Mouse (Mus musculus): ENCODE data around the gene Ppp2r2c. TPM values are rescaled to one million over a fixed set of nuclear protein-coding genes. Genes with fewer than 3 reads are reported as not detected.
A peak's percentile ranks its signal among the peaks of the same experiment; 100 is the strongest.
"Not testable (repeated sequence)": the region's sequence is repeated elsewhere in the genome, so short reads cannot be mapped to it uniquely, and the experiment has no call there.

Ppp2r2c gene
- polyA plus RNA-seq, 1 experiment from 2014 or later, result 72.9 TPM

GRCm38 (mm10) chr5:36938021-36938420 is 69.7 kb downstream of the Ppp2r2c start:
- Histone ChIP-seq H3K4me3 (replicated peaks) (no peak overlapping the region), H3K27ac (replicated peaks) (no peak overlapping the region), H3K27me3 (replicated peaks) (no peaks in the 10 kb centered on the region), H3K4me1 (peaks cover 25% of the 10 kb centered on the region), H3K4me2 (no peak overlapping the region), H3K9me3 (replicated peaks) (no peaks in the 10 kb centered on the region), H3K9ac (replicated peaks) (no peak overlapping the region), H3K36me3 (peaks cover 15% of the 10 kb centered on the region)
- WGBS, result 90% methylated on average over 5 of the region's 5 CpGs
- ATAC-seq (ENCODE audit: low FRiP score), result no peak

DNA sequence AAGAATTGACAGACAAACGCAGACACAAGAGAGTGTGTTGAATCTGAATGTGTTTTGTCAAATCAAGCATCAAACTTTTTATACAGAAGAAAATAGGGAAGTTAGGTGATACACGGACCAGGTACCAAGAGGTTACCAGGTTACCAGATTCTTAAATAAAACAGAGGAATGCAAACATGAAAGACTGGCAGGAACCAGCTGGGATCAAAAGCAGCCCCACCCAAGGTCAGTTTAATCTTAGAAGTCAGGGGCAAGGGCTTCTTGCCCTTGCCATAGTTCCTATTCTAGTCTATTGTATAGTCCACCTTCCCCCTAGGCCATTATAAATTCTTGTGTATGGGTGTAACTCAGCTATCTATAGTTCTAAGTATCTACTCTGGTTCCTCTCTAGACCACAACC is 70.7 kb downstream of the Ppp2r2c start:
- H3K4me3 ChIP-seq (replicated peaks); H3K9ac ChIP-seq (replicated peaks); H3K4me2 ChIP-seq; ATAC-seq (ENCODE audit: low FRiP score); H3K27me3 ChIP-seq (replicated peaks); H3K27ac ChIP-seq (replicated peaks); H3K9me3 ChIP-seq (replicated peaks): not testable (repeated sequence)
- Histone ChIP-seq H3K36me3 (peaks cover 15% of the 10 kb centered on the region), H3K4me1 (peaks cover 25% of the 10 kb centered on the region)
- 89% methylated on average over 2 of the region's 2 CpGs for WGBS

DNA sequence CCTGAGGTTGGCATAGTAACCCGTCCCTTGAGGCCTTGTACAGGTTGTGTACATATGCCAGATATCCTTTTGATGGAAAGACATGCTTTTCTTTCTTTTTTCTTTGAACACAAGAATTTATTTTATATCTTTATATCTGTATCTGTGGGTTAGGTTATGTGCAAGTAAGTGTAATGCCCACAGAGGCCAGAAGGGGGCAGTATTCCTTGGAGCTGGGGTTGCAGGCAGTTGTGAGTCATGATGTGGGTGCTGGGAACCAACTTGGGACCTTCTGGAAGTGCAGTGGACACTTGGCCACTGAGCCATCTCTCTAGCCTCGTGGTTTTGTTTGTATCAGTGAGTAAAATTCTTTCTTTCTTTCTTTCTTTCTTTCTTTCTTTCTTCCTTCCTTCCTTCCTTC is 74.1 kb downstream of the Ppp2r2c start:
- Histone ChIP-seq H3K4me2 (no peak overlapping the region), H3K9ac (replicated peaks) (no peak overlapping the region), H3K9me3 (replicated peaks) (no peaks in the 10 kb centered on the region), H3K27ac (replicated peaks) (no peak overlapping the region), H3K4me3 (replicated peaks) (no peak overlapping the region), H3K27me3 (replicated peaks) (no peaks in the 10 kb centered on the region), H3K4me1 (peaks cover 19% of the 10 kb centered on the region), H3K36me3 (peaks cover 20% of the 10 kb centered on the region)
- ATAC-seq (ENCODE audit: low FRiP score), result no peak
- 86% methylated on average over 2 of the region's 2 CpGs for WGBS

DNA sequence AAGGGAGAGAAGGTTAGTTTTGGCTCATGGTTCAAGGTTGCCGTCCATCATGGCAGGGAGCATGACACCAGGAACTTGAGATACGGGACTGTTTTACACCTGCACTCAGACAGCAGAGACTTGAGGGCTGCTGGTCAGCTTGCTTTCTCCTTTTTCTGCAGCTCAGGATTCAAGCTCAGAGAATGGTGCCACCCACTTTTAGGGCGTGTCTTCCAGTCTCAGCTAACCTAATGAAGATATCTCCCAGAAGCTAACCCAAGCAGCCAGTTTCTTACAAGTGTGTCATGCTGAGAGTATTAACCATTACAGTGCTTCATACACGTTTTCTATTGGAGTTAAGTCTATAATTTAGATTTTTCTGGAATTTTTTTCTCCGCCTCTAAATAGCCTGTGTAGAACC is 76.2 kb downstream of the Ppp2r2c start:
- Histone ChIP-seq H3K4me3 (replicated peaks) (no peak overlapping the region), H3K36me3 (peaks cover 29% of the 10 kb centered on the region), H3K4me2 (no peak overlapping the region), H3K9me3 (replicated peaks) (no peaks in the 10 kb centered on the region), H3K9ac (replicated peaks) (no peak overlapping the region), H3K27ac (replicated peaks) (peak overlapping the region; percentile 63), H3K27me3 (replicated peaks) (no peaks in the 10 kb centered on the region), H3K4me1 (peaks cover 19% of the 10 kb centered on the region)
- WGBS, result 74% methylated on average over 5 of the region's 5 CpGs
- no peak for ATAC-seq (ENCODE audit: low FRiP score)

GRCm38 (mm10) chr5:36945102-36945701 is 76.9 kb downstream of the Ppp2r2c start:
- no peak overlapping the region for H3K4me2 ChIP-seq
- peaks cover 26% of the 10 kb centered on the region for H3K36me3 ChIP-seq
- H3K9ac ChIP-seq (replicated peaks), result no peak overlapping the region
- H3K27me3 ChIP-seq (replicated peaks), result no peaks in the 10 kb centered on the region
- peaks cover 19% of the 10 kb centered on the region for H3K4me1 ChIP-seq
- WGBS, result 32% methylated on average over 8 of the region's 8 CpGs
- H3K9me3 ChIP-seq (replicated peaks), result no peaks in the 10 kb centered on the region
- no peak overlapping the region for H3K4me3 ChIP-seq (replicated peaks)
- peak; percentile 48 for ATAC-seq (ENCODE audit: low FRiP score)
- peak overlapping the region; percentile 63 for H3K27ac ChIP-seq (replicated peaks)

GRCm38 (mm10) chr5:36945713-36946112 is 77.4 kb downstream of the Ppp2r2c start:
- ATAC-seq (ENCODE audit: low FRiP score), result no peak; the same call in 1 of the 2 replicates
- Histone ChIP-seq H3K36me3 (peaks cover 27% of the 10 kb centered on the region), H3K9ac (replicated peaks) (no peak overlapping the region), H3K4me3 (replicated peaks) (no peak overlapping the region), H3K4me1 (peaks cover 19% of the 10 kb centered on the region), H3K4me2 (no peak overlapping the region), H3K27ac (replicated peaks) (peak overlapping the region; percentile 63), H3K9me3 (replicated peaks) (no peaks in the 10 kb centered on the region), H3K27me3 (replicated peaks) (no peaks in the 10 kb centered on the region)
- 75% methylated on average over 2 of the region's 2 CpGs for WGBS

DNA sequence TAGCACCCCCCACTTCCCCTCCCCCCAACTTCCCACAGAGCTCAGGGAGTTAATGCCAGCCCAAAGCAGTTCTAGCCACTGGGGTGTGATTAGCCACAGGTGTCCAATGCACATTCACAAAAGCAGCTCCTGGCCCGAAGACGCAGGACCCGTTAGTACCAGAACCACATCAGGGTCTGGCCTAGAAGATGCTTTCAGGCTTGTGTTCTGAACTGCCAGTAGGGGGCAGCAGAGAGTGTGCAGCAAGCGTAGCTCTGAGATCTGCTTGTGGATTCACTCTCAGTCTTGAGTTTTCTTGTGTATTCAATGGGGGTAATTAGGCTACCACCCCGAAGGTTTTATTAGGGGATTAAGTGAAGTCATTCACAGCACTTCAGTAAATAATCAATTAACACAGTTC is 78.1 kb downstream of the Ppp2r2c start:
- peaks cover 26% of the 10 kb centered on the region for H3K36me3 ChIP-seq
- no peaks in the 10 kb centered on the region for H3K27me3 ChIP-seq (replicated peaks)
- WGBS, result 11% methylated on average over 5 of the region's 5 CpGs
- ATAC-seq (ENCODE audit: low FRiP score), result peak; percentile 33; the same call in 1 of the 2 replicates
- peaks cover 19% of the 10 kb centered on the region for H3K4me1 ChIP-seq
- H3K9me3 ChIP-seq (replicated peaks), result no peaks in the 10 kb centered on the region
- no peak overlapping the region for H3K4me3 ChIP-seq (replicated peaks)
- H3K9ac ChIP-seq (replicated peaks), result no peak overlapping the region
- H3K27ac ChIP-seq (replicated peaks), result no peak overlapping the region
- no peak overlapping the region for H3K4me2 ChIP-seq

- Histone ChIP-seq H3K27ac (replicated peaks) (no peak overlapping the region), H3K9ac (replicated peaks) (no peak overlapping the region), H3K9me3 (replicated peaks) (no peaks in the 10 kb centered on the region), H3K4me2 (no peak overlapping the region), H3K4me1 (peaks cover 19% of the 10 kb centered on the region), H3K36me3 (peaks cover 35% of the 10 kb centered on the region), H3K4me3 (replicated peaks) (no peak overlapping the region), H3K27me3 (replicated peaks) (no peaks in the 10 kb centered on the region)
- no peak for ATAC-seq (ENCODE audit: low FRiP score)
- WGBS, result 2% methylated on average over 3 of the region's 3 CpGs
Observed at GRCm38 (mm10) chr5:36948831-36949230, 80.5 kb downstream of the Ppp2r2c start.

GRCm38 (mm10) chr5:36950871-36951270 is 82.6 kb downstream of the Ppp2r2c start:
- Histone ChIP-seq H3K4me3 (replicated peaks) (no peak overlapping the region), H3K36me3 (peaks cover 37% of the 10 kb centered on the region), H3K4me1 (0 out of 2 replicates have a peak, but pooled peaks cover 5% of the 10 kb centered on the region), H3K27ac (replicated peaks) (no peak overlapping the region), H3K9ac (replicated peaks) (no peak overlapping the region), H3K9me3 (replicated peaks) (no peaks in the 10 kb centered on the region), H3K4me2 (no peak overlapping the region), H3K27me3 (replicated peaks) (no peaks in the 10 kb centered on the region)
- no peak for ATAC-seq (ENCODE audit: low FRiP score)
- 67% methylated on average over 2 of the region's 2 CpGs for WGBS

- Histone ChIP-seq H3K4me3 (replicated peaks) (no peak overlapping the region), H3K36me3 (peaks cover 33% of the 10 kb centered on the region), H3K9me3 (replicated peaks) (no peaks in the 10 kb centered on the region), H3K4me2 (no peak overlapping the region), H3K27me3 (replicated peaks) (no peaks in the 10 kb centered on the region), H3K27ac (replicated peaks) (no peak overlapping the region), H3K4me1 (no peaks in the 10 kb centered on the region), H3K9ac (replicated peaks) (no peak overlapping the region)
- 92% methylated on average over 15 of the region's 15 CpGs for WGBS
- ATAC-seq (ENCODE audit: low FRiP score), result no peak
Observed at GRCm38 (mm10) chr5:36952311-36952710, 84.0 kb downstream of the Ppp2r2c start.

DNA sequence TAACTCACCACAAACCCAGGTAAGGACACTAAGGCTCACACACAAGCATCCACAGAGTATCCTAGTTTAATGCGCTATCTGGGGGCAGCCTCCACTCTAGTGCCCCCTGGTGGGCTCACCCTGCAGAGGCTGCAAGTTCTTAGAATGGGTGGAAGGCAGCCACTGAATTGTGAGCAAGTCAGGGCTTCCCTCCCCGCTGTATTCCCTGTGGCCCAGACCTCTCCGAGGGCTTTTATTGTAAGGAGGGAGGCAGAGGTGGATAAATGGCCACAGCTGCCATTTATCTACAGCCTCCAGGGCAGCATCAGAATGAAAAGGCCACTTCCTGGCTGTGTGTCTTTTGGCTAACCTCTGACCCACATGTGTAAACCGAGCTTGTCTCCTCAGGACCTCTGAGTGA is 87.1 kb downstream of the Ppp2r2c start:
- H3K9ac ChIP-seq (replicated peaks), result no peak overlapping the region
- no peak overlapping the region for H3K4me2 ChIP-seq
- no peaks in the 10 kb centered on the region for H3K27me3 ChIP-seq (replicated peaks)
- 29% methylated on average over 4 of the region's 4 CpGs for WGBS
- H3K4me1 ChIP-seq, result peaks cover under 1% of the 10 kb centered on the region; the same call in 1 of the 2 replicates
- H3K4me3 ChIP-seq (replicated peaks), result no peak overlapping the region
- ATAC-seq (ENCODE audit: low FRiP score), result no peak
- peaks cover 23% of the 10 kb centered on the region; the same call in 1 of the 2 replicates for H3K36me3 ChIP-seq
- H3K27ac ChIP-seq (replicated peaks), result no peak overlapping the region
- H3K9me3 ChIP-seq (replicated peaks), result no peaks in the 10 kb centered on the region

DNA sequence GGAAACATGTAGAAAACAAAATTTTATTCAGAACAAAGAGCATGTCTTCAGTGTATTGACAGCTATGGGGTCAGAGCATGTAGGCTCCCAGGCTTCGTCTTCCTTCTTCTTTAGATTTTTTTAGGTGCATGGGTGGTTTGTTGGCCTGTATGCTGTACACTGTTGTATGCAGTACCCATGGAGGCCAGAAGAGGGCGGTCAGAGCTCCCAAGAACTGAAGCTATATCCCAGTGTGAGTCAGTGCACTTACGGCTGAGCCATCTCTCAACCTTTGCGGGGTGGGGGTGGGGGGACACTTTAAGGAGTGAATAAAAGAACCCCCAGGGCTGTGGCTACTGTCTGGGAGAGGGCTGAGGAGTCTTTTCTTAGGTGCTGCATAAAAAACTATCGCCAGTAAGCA is 90.5 kb downstream of the Ppp2r2c start:
- Histone ChIP-seq H3K27ac (replicated peaks) (no peak overlapping the region), H3K9ac (replicated peaks) (no peak overlapping the region), H3K4me3 (replicated peaks) (no peak overlapping the region), H3K4me1 (peaks cover 7% of the 10 kb centered on the region; the same call in 1 of the 2 replicates), H3K27me3 (replicated peaks) (no peaks in the 10 kb centered on the region), H3K4me2 (no peak overlapping the region), H3K9me3 (replicated peaks) (no peaks in the 10 kb centered on the region), H3K36me3 (peaks cover 2% of the 10 kb centered on the region; the same call in 1 of the 2 replicates)
- ATAC-seq (ENCODE audit: low FRiP score), result peak; percentile 50; the same call in 1 of the 2 replicates
- 33% methylated on average over 5 of the region's 5 CpGs for WGBS

Data from neural tube, embryonic 15.5 days (tissue).